Mouse (Mus musculus): ENCODE measurements around the gene Cep57l1.
"Not testable (repeated sequence)": the region's sequence is repeated elsewhere in the genome, so short reads cannot be mapped to it uniquely, and the experiment has no call there.

Cep57l1 gene

DNA sequence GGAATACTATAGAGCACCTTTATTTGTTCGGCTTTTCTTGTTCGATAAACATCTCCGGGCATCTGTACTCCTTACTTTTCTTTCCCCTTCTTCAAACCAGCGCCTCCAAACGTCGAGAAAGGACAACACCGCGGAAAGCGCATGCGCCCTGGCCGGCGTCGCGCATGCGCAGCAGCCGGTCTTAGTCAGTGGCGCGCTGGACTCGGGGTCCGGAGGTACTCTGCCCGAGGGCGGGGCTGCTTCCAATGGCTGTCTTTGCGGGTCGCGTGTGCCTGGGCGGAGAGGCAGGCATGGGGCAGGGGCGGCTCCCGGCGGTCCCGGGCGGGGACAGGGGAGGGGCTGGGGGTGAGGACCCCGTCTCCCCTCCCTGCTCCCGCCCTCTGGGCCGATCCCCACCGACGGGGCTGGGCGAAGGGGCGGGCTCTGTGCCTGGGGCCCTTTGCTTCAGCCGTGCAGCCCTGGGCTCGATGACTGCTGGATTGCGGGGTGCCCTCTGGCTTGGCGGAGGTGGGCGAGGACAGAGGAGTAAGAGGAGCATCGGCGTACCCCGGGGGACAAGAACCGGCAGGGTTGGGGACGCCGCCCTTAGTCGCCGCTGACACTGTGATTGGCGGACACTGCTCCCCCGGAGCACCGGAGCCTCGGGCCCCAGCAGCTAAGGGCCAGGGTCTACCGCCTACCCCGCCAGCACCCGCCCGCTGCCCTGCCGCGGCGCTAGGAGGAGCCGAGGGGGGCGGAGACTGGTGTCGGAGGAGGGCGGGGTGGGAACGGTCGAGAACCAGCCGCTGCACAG lies at the start of gene Cep57l1, which contains the start of gene Sesn1:
Cep57l1 (minus strand) TSS at position 101 of the 793 bp plus-strand sequence.
Sesn1 (plus strand) TSS at position 165 of the 793 bp plus-strand sequence.
- DNase-seq = peak; percentile 91

DNA sequence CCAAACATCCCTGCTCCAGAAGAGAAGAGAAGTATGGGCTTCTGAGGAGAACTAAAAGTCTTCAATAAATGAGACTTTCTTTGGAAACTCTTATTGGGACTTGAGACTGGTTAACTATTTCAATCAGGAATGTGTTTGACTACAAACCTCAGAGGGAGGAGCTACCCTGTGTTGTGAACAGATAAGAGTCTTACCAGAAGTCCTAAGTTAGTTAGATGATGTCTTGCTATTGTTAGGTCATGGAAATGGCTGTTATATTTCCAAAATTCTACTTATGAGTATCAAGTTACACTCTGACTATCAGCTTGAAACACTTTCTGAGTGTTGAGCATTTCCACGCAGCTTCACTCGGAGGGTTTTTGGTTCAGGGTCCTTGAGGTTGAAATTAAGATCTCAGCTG lies 39.0 kb upstream of the Cep57l1 start:
- no peak for DNase-seq

DNA sequence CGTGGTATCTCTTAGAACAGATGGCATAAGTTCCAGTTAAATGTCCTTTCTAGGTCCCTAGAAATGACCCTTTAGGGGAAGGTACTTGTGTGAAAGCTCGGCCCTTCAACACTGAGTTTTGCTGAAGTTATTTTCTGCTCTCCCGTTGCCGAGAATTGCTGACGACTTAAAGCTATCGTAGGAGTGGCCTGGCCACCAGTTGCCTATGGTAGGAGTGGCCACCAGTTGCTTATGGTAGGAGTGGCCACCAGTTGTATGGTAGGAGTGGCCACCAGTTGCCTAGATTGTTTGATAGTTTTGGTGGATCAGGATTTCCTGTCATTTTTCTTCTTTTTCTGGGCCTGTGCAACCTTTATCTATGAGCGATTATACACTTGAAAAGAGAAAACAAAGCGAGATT lies 38.1 kb upstream of the Cep57l1 start:
- DNase-seq = no peak

DNA sequence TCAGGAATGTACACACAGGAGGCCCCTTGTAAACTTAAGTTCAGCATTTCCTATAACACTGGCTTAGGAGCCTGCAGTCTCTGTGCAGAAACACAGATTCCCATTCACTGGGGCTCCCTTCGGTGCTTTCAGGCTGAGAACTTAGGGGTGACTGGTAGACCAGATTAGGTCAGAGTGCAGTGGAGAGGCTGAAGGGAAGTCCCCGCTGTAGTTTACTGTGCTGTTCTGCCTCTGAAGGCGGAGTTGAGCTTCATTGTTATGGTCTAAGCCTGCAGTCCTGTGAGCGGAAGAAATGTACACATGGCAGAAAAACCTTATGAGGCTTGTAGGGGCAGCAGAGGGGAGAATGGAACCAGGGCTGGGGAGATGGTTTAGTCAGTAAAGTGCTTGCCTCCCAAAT lies 29.2 kb upstream of the Cep57l1 start:
- no peak for DNase-seq

DNA sequence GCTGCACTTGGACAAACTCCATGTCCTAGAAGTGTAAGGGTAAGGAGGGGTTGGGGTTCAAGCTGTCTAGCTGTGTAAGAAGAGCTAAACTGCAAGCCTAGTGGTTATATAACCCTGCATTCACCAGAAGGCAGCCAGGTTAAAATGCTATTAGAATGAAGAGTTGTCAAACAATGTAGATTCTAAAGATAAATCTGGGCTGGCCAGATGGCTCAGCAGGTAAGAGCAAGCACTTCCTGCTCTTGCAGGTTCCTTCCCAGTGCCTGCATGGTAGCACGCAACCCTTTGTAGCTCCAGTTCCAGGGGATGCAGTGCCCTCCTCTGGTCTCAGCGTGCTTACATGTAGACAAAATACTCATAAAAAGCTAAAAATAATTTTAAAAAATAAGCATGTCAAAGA lies 24.5 kb upstream of the Cep57l1 start:
- no peak for DNase-seq

DNA sequence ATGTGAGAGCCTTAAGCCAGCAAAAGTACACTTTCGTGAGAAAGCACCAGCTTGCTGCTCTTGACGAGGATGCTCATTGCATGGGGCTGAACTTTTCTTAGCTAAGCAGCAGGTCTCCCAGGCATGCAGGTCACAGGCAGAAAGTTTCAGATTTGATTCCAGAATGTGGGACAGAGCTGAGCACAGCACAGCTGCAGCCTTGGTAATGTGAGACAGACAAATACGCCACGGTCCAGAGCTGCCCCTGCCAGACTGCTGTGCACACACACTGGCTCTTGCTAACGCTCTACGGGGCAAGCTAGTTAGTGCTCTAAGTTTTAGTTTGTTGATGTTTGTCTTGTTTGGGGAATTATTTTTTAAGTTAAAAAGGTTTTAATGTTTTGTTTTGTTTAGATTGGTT lies 22.5 kb upstream of the Cep57l1 start:
- no peak for DNase-seq

DNA sequence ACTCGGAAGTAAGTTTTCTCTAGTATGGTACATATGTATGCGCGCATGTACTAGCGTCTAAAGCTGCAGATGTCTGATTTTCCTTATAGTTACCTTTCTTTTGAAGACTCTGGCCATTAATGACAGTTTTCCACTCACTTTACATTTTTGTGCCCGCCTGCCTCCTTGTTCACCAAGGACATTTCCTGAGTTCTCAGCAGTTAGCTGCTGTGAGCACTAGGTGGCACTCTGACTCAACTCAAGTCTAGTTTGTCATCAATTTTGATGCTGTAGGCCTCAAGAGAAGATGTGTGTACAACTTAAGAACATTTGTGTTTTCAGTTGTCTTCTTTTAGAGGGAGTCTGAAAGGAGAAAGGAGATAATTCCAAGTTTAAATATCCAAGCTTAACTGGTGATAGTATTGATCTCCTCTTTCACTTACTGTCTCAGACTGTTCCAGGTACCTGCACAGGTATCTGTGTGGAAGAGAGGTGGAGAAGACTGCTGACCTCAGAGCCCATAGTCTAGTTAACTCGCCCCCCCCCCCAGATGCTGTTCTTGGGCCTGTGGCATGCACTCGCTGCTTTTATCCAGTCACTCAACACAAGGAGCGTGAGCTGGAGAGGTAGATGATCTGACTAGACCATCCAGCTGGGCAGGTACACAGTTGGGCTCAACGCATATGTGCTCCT lies 21.3 kb upstream of the Cep57l1 start:
- DNase-seq = peak; percentile 65

DNA sequence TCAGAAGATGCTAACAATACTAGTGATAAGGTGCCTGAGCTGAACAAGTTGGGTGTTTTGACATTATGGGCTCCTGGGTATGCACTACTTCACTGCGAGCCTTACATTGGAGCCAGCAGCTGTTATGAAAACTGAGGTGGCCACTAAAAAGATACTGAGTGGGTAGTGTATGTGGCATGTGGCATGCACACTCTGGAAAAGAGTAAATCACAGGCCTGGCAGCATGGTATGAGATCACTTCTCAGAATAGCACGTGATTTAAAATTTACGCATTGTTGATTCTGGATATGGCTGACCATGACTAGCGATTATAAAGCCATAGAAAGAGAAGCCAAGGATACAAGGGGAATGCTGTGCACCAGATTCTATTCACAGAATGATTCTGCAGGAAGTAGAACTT lies 20.8 kb upstream of the Cep57l1 start:
- DNase-seq = no peak

DNA sequence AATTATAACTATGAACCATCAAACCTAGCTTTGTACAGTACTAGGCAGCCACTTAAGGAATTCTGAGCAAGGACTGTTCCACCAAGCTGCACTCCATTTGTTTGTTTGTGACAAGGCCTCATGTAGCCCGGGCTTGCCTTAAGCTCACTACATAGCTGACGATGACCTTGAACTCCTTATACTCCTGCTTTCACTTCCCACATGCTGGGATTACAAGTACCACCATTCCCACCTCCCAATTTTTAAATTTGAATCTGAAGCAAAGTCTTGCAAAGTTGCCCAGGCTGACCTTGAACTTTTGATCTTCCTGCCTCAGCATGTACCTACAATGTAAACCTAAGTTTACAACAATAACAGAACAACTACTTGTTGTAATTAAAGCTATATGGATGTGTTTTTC lies 20.3 kb upstream of the Cep57l1 start:
- DNase-seq = no peak

DNA sequence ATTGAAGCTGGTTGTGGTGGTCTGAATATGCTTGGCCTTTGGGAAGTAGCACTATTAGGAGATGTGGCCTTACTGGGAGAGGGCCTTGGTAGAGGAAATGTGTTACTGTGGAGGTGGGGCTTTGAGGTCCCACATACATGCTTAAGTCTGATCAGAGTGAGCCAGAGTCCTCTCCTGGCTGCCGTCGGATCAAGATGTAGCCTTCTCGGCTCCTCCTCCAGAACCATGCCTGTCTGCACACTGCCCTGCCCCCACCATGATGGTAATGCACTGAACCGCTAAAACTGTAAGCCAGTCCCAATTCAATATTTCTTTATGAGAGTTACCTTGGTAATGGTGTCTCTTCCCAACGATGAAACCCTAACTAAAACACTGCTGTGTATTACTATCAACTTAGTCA lies 19.5 kb upstream of the Cep57l1 start:
- DNase-seq = no peak

DNA sequence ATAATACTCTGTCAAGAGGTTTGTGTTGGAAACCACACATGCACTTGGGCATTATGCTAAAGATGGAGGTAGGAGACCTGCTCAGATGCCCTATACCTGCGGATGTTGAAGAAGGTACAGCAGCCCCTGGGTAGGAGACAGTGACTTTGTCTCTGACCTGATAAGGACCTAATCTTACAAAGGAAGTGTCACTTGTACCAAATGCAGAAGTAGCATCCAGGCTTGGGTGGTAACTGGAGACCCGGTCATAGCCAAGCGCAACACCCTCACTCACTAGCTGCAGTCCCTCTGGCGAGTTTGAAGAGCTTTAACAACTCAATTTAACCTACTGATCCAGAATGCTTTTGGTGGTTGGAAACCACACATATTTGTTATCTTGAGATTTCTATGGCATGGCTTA lies 18.1 kb upstream of the Cep57l1 start:
- DNase-seq = no peak

DNA sequence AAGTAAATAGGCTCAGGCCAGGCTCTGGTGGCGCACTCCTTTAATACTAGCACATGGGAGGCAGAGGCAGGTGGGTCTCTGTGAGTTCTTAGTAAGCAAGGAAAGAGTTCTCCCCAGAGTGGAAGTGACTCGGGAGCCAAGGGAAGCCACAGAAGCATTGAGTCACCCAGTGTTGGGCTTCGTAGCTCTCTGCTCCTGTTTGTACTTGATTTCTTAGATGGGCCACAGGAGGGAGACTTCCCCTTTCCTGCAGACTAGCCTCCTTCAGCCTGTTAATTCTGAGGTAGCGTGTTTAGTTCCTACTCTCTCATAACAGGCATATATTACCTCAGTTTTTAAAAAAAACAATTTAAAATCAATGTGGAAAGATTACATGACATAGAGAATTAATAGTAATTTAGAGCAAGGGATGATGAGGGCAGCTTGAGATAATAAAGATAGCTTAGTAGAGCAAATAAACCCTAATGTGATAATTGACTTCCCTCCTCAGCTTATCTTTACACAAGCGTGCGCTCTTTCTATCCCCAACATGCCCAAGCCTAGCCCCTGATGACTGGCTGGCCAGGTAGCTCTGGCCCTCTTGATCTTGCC lies 16.9 kb upstream of the Cep57l1 start:
- DNase-seq = no peak

DNA sequence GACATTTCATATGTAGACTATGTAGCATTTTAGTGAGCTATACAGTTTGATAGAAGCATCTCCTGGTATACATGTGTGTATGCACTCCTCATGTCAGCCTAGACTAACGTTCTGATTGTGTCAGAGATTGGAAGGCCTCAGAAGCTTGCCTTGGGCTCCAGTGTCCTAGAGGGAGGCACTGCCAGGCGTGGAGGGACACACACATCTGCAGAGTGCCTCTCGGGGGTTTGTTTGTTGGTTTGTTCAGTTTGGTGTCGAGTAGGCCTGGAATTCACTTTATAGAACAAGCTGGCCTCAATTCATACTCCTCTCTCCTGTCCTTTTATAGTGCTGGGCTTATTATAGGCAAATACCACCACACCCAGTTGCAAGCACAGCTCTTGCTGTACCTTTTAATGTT lies 16.3 kb upstream of the Cep57l1 start:
- no peak for DNase-seq

DNA sequence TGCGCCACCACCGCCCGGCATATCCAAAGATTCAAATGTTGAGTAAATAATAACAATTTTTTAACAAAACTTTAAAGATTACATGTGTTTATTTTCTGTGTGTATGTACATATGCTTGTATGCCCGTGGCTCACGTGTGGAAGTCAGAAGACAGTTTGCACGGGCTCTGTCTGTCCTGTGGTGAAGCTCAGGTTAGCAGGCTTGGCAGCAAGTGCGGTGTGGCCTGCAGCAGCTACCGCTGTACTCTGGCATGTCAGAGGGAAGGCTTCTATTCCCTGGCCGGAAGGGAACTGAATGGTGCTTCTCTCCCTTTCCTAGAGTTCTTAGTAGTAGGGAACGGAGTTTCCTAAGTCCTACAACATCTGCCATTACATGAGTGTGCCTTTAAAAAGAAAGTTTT lies 15.4 kb upstream of the Cep57l1 start:
- no peak for DNase-seq

DNA sequence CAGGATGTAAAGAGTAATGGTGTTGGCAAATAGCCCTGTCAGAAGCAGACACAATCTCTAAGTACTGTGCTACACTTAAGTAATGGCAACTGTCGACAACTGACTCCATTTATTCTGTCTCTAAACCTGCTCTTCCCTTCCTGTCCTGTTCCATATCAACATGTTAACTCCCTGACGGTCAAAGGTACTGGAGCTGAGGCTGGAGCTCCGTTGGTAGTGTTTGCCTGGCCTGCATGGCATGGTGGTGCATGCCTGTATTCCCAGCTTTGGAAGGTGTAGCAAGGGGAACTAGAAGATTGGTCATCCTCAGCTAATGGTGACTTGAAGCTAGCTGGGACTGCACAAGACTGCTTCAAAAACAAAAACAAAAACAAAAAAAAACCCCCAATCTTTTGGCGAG lies 14.2 kb upstream of the Cep57l1 start:
- no peak for DNase-seq

DNA sequence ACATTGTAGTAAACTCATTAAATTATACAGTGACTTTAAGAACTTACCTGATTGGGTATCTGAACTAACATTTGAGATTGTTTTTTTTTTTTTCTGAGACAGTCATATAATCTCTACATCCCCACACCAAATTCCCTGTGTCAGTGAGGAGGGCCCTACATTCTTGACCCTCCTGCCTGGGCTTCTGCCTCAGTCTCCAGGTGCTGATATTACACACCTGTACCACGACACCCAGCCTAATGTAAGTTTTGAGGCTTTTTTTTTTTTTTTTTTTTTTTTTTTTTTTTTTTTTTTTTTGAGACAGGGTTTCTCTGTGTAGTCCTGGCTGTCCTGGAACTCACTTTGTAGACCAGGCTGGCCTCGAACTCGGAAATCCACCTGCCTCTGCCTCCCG lies 13.6 kb upstream of the Cep57l1 start:
- not testable (repeated sequence) for DNase-seq

DNA sequence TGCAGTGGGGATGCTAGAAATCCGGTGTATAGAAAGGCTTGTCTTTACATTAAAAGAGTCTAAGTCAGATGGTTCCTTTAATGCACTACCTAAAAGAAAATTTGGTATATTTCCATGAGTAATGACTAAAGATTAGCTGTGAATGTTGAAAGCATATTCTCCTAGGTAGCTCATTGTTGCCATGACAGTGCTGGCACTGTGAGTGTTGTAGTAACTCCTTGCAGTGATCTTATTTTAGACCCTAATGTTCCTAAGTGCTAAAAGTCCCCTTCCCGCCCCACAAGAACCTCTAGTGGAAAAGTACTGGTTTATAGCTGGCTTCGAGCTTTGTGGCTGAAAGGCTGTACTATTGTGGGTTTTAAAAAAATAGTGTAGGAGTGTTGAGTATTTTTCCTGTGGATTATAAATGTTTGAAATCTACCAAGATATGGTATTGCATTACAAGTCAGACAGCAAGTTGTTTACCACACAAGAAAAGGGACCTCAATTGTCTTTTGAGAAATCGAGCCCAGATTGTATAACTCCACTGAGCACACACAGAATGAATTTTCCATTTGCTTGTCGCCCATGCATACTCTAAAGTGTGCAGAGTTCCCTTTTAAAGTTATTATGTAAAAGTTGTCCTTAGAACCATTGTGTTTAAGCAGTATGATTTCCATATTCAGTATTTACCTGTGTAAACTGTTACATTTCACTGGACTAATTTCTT lies 13.1 kb upstream of the Cep57l1 start:
- no peak for DNase-seq

DNA sequence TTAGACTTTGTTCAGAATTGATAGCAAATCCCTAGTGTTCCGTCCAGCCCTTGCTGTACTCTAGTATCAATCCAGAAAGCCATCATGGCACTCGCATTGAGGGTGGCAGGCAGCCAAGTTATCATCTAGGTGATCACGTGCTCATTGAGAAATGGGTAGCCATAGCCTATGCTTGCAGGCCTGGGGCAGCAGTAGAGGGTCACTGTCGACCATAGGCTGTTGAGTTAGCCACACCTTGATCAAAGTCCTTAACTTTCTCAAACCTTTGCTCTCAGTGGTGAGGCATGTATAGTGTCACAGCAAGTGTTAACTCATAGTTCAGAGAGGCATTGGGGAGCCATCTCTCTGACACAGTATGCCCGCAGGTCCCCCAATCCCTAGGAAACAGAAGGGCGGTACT lies 11.5 kb upstream of the Cep57l1 start:
- DNase-seq = no peak

DNA sequence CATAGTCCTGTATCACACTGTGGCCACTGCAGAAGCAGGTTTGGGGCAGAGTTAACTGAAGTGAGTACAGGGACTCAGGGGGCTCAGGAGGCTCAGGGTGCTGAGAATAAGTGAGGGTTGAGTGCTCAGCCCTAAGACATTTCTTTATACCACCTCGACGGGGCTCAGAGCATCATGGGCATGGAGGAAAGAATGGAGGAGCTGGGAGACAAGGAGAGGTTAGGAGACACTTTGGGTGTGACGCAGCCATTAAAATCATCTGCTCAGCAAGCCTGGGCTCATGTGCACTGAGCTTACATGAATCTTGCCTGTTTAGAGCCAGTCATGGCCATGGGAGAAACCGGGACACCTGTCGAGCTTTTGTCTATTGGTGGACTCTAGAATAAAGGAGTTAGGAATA lies 10.7 kb upstream of the Cep57l1 start:
- DNase-seq = no peak

DNA sequence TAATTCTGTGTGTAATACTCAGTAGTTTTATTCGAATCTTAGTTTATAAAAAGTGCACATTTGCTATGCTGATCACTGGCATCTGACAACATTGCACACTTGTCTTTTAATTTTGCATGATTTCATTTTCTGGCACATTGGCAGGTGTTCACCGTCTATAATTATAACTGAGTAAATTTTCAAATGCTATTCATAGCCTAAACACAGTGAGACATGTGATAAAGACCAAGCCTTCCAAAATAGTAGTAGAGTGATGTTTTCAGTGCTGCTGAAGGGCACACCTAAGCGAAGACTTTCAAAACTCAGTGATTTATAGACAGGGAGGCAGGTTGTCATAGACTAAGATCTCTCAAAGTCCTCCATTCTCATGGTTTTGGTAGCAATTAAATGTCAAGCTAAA lies 9.6 kb upstream of the Cep57l1 start:
- no peak for DNase-seq

DNA sequence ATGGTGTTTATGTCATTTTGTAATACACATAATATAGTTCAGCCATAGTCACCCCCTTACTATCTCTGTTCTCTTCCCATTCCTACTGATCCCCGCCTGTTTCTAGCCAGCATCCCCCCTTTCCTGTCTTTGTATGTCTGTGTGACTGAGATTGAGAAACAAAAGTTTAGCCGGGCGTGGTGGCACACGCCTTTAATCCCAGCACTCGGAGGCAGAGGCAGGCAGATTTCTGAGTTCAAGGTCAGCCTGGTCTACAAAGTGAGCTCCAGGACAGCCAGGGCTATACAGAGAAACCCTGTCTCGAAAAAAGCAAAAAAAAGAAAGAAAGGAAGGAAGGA lies 9.0 kb upstream of the Cep57l1 start:
- not testable (repeated sequence) for DNase-seq

DNA sequence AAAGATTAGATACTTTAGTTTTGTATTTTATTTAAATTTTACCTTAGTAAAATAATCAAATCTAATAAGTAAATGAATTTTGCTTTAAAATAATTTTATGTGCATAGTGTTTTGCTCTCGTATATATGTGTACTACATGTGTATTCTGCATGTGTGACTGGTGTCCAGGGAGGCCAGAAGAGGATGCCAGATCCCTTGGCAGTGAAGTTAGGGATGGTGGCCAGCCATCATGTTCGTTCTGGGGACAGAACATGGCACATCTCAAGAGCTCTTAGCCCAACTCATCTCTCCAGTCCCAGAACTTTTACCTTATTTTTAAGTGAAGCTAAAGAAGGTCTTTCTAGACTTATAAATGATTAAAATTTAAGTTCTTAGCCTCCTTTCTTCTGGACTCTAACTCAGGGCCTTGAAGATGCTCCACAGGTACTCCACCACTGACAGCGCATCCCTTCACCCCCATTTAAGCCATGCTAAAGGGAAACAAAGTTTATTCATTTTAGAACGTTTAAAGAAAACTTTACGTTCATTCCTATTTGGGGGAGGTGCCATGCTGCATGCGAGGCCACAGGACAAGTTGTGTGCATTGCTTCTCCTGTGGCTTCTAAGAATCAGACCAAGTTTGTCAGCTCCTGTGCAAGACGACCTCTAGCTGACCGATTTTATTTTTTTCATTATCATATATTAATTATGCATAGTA lies 8.5 kb upstream of the Cep57l1 start:
- no peak for DNase-seq

DNA sequence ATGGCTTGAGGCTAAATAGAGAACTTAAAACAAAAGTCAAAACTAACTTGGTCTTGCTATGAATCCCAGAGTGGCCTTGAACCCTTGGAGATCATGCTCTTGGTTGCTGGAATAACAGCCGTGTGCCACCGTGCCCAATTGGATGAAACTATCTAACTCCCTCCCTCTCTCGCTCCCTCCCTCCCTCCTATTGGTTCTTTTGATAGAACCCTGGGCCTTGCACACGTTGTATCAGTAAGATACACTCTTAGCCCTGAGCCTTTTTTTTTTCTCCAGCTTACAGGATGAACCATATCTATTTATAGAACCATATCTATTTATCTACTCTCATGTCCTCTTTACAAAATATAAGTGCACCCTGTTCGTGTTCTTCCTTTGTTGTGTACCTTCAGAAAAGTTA lies 6.8 kb upstream of the Cep57l1 start:
- no peak for DNase-seq

Data from right cerebral cortex, postnatal 25 days (tissue).